Mouse (Mus musculus): ENCODE measurements around the gene Blm.
"Not testable (repeated sequence)": the region's sequence is repeated elsewhere in the genome, so short reads cannot be mapped to it uniquely, and the experiment has no call there.

The Blm gene

GRCm38 (mm10) chr7:80534291-80535008 lies 469 bp downstream of the Blm start:
- no peak for DNase-seq (ENCODE audit: low spot score in 2 of 2)

GRCm38 (mm10) chr7:80531087-80531486 lies 3.8 kb downstream of the Blm start:
- no peak for DNase-seq (ENCODE audit: low spot score in 2 of 2)

- no peak for DNase-seq (ENCODE audit: low spot score in 2 of 2)
Observed at GRCm38 (mm10) chr7:80530646-80531045, 4.3 kb downstream of the Blm start.

GRCm38 (mm10) chr7:80526698-80527097 lies 8.2 kb downstream of the Blm start:
- DNase-seq (ENCODE audit: low spot score in 2 of 2), result no peak

- DNase-seq (ENCODE audit: low spot score in 2 of 2), result peak in 1 of 2 experiments; percentile 14
Observed at GRCm38 (mm10) chr7:80512408-80513085, 22.4 kb downstream of the Blm start.

GRCm38 (mm10) chr7:80507697-80508096 lies 27.2 kb downstream of the Blm start:
- not testable (repeated sequence) for DNase-seq (ENCODE audit: low spot score in 2 of 2)

- no peak for DNase-seq (ENCODE audit: low spot score in 2 of 2)
Observed at GRCm38 (mm10) chr7:80506007-80506406, 28.9 kb downstream of the Blm start.

- no peak for DNase-seq (ENCODE audit: low spot score in 2 of 2)
Observed at GRCm38 (mm10) chr7:80504920-80505319, 30.0 kb downstream of the Blm start.

- DNase-seq (ENCODE audit: low spot score in 2 of 2), result no peak
Observed at GRCm38 (mm10) chr7:80501006-80501405, 33.9 kb downstream of the Blm start.

- no peak for DNase-seq (ENCODE audit: low spot score in 2 of 2)
Observed at GRCm38 (mm10) chr7:80500099-80500498, 34.8 kb downstream of the Blm start.

- no peak for DNase-seq (ENCODE audit: low spot score in 2 of 2)
Observed at GRCm38 (mm10) chr7:80499190-80499962, 35.5 kb downstream of the Blm start.

- no peak for DNase-seq (ENCODE audit: low spot score in 2 of 2)
Observed at GRCm38 (mm10) chr7:80496656-80497055, 38.3 kb downstream of the Blm start.

- DNase-seq (ENCODE audit: low spot score in 2 of 2), result no peak
Observed at GRCm38 (mm10) chr7:80495210-80495609, 39.7 kb downstream of the Blm start.

- no peak for DNase-seq (ENCODE audit: low spot score in 2 of 2)
Observed at GRCm38 (mm10) chr7:80491995-80492394, 42.9 kb downstream of the Blm start.

GRCm38 (mm10) chr7:80491086-80491485 lies 43.8 kb downstream of the Blm start:
- DNase-seq (ENCODE audit: low spot score in 2 of 2), result no peak

- DNase-seq (ENCODE audit: low spot score in 2 of 2), result no peak
Observed at GRCm38 (mm10) chr7:80490351-80490750, 44.6 kb downstream of the Blm start.

GRCm38 (mm10) chr7:80489445-80489844 lies 45.5 kb downstream of the Blm start:
- DNase-seq (ENCODE audit: low spot score in 2 of 2), result no peak

GRCm38 (mm10) chr7:80487239-80487638 lies 47.7 kb downstream of the Blm start:
- DNase-seq (ENCODE audit: low spot score in 2 of 2), result no peak

GRCm38 (mm10) chr7:80480097-80480496 lies 54.8 kb downstream of the Blm start:
- DNase-seq (ENCODE audit: low spot score in 2 of 2), result no peak

- no peak for DNase-seq (ENCODE audit: low spot score in 2 of 2)
Observed at GRCm38 (mm10) chr7:80473837-80474236, 61.1 kb downstream of the Blm start.

- DNase-seq (ENCODE audit: low spot score in 2 of 2), result no peak
Observed at GRCm38 (mm10) chr7:80468851-80469250, 66.1 kb downstream of the Blm start.

- DNase-seq (ENCODE audit: low spot score in 2 of 2), result no peak
Observed at GRCm38 (mm10) chr7:80467334-80467733, 67.6 kb downstream of the Blm start.

GRCm38 (mm10) chr7:80464831-80465230 lies 70.1 kb downstream of the Blm start:
- DNase-seq (ENCODE audit: low spot score in 2 of 2), result no peak
